Mouse (Mus musculus): Measurements from ENCODE around the gene Tbc1d2b. TPM values are rescaled to one million over a fixed set of nuclear protein-coding genes. Genes with fewer than 3 reads are reported as not detected.

Tbc1d2b gene
- total RNA-seq, 2 experiments from 2014 or later = 44.3 to 47.7 TPM

- DNase-seq (ENCODE audit: low spot score in 2 of 2) = no peak
Observed at GRCm38 (mm10) chr9:90244301-90245151, 26.1 kb downstream of the Tbc1d2b start.

- DNase-seq (ENCODE audit: low spot score in 2 of 2) = no peak
Observed at GRCm38 (mm10) chr9:90242855-90243254, 27.7 kb downstream of the Tbc1d2b start.

- no peak for DNase-seq (ENCODE audit: low spot score in 2 of 2)
Observed at GRCm38 (mm10) chr9:90242291-90242690, 28.3 kb downstream of the Tbc1d2b start.

GRCm38 (mm10) chr9:90241618-90242017, 29.0 kb downstream of the Tbc1d2b start:
- DNase-seq (ENCODE audit: low spot score in 2 of 2) = no peak

DNA sequence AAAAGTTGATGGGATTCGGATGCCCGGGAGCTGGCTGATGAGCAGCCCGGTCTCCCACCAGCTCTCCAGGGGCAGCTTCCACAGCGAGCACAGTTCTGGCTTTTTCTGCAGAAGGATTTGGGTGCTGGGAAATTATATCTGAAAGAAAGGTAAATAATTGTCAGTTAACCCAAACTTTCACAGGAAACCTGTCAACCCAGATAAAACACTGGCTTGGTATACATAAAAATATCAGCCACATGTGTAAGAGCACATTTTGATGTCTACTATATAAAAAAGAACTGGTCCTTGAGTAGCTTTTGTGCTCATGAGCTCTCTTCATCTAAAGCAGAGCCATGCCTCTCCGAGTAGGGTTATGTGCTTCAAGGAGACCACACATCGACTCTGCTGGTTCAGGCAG, 29.6 kb downstream of the Tbc1d2b start:
- no peak for DNase-seq (ENCODE audit: low spot score in 2 of 2)

DNA sequence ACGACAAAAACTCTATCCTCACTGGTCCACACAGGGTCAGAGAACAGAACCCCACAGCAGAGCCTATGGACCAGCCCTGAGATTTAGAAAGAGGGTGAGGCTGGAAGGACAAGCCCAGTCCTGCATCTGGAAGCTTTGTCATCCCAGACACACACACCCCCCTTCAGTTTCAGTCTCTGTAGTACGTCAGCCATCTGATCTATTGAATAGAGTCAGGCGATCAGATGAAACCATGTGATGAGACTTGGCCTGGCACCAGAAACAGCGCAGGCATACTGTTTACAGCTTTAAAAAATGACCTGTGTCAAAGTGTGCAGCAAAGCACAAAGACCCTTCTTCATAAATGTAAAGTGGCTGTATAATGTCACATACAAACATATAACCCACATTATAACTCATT, 30.0 kb downstream of the Tbc1d2b start:
- no peak for DNase-seq (ENCODE audit: low spot score in 2 of 2)

DNA sequence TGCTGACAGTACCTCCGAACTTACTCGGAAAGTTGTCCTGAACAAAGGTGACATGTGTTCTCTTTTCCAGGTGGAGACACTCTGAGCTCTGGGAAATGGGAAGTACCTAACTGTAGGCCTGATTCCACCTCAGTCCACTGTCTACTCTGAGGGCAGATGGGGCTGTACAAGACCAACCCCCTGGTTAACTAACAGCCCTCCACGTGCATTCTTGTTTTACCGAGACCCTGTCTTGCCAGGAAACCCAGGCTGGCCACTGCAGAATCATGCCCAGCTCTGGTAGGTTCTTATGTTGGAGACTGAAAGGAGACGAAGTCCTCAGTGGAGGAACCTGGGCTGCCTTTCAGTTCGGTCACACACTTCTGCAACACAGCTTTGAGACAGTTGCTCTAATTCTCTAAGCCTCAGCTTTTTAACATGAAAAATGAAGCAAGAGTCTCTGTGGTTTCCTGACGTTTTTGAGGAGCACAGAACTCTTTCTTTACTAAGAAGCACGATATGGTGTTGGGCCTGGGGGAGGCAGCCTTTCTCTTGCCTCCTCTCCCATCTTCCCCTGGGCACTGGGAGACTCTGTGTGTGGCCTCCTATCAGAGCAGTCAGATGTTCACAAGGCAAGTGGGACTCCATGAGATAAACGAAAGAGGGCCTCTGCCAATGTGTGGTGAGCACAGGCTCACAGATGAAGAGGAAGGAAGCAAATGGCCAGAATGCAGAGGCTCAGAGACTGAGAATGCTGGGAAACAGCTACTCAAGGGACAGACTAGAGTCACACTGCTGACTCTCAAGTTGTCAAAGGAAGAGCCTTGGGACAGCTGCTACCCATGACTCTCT, 33.2 kb downstream of the Tbc1d2b start:
- no peak for DNase-seq (ENCODE audit: low spot score in 2 of 2)

DNA sequence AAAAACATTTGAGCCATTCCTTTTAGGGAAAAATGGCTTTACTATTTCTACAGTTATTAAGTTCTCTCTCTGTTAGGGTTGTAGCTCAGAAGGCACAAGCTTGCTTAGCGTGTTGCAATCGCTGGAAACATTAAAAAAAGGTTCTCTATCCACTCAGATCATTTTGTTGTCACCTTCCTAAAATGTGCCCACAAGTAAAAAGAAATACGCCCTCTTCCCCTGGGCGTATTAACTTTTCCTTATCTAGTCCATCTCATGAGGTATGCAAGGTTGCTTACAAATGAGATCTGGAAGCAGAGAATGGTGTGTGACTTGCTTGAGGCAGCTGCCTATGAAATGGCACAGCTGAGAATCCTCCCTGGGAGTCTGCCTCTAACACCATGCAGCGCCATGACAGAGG, 33.8 kb downstream of the Tbc1d2b start:
- DNase-seq (ENCODE audit: low spot score in 2 of 2) = no peak

DNA sequence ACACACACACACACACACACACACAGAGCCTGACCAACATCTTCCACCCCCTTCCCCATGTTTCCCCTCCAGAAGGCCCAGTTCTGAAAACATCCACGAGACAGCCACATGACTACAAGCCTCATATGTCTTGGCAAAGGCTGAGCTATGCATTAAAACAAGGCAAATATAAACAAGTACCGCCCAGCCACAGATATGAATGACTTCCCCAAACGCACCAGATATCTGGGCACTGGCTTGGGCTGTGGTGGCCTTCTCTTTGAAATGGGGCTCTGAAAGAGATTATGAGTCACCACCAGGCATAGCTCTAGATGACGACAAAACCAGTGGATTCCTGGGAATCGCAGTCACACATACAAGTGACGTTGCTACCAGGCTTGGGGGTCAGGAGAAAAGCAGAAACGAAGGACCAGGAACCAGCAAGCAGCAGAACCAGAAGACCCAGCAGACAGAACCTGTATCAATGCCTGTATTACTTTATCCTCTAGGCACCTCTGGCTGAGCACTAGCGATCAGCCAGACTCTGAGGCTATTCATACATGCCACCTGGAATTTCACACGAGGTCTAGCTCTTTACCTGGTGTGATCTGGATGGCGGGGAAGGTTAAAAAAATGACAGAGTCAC, 35.2 kb downstream of the Tbc1d2b start:
- no peak for DNase-seq (ENCODE audit: low spot score in 2 of 2)

- DNase-seq (ENCODE audit: low spot score in 2 of 2) = no peak
Observed at GRCm38 (mm10) chr9:90234786-90235185, 35.8 kb downstream of the Tbc1d2b start.

GRCm38 (mm10) chr9:90233906-90234419, 36.6 kb downstream of the Tbc1d2b start:
- no peak for DNase-seq (ENCODE audit: low spot score in 2 of 2)

- no peak for DNase-seq (ENCODE audit: low spot score in 2 of 2)
Observed at GRCm38 (mm10) chr9:90232781-90233690, 37.6 kb downstream of the Tbc1d2b start.

DNA sequence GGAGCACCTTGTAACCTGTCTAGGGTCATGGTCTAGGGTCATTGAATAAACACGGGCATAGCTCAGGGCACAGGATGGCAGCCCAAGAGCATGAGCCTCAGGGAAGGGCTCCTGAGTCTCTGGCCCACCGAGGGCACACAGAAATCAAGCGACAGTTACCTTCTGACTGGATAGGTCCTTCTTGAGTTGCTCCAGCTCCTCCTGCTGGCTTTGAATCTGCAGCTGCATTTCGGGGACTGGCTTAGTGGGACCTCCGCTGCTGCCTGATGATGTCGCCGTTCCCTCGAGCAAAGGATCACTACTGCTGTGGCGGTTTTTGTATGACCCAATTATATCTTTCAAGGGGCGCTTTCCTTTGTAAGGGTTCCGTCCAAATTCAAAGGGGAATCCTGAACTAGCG, 43.4 kb downstream of the Tbc1d2b start:
- no peak for DNase-seq (ENCODE audit: low spot score in 2 of 2)

GRCm38 (mm10) chr9:90226742-90227096, 43.9 kb downstream of the Tbc1d2b start:
- DNase-seq (ENCODE audit: low spot score in 2 of 2) = no peak

- DNase-seq (ENCODE audit: low spot score in 2 of 2) = no peak
Observed at GRCm38 (mm10) chr9:90226081-90226741, 44.4 kb downstream of the Tbc1d2b start.

GRCm38 (mm10) chr9:90222275-90222674, 48.3 kb downstream of the Tbc1d2b start:
- no peak for DNase-seq (ENCODE audit: low spot score in 2 of 2)

GRCm38 (mm10) chr9:90217501-90217900, 53.1 kb downstream of the Tbc1d2b start:
- no peak for DNase-seq (ENCODE audit: low spot score in 2 of 2)

DNA sequence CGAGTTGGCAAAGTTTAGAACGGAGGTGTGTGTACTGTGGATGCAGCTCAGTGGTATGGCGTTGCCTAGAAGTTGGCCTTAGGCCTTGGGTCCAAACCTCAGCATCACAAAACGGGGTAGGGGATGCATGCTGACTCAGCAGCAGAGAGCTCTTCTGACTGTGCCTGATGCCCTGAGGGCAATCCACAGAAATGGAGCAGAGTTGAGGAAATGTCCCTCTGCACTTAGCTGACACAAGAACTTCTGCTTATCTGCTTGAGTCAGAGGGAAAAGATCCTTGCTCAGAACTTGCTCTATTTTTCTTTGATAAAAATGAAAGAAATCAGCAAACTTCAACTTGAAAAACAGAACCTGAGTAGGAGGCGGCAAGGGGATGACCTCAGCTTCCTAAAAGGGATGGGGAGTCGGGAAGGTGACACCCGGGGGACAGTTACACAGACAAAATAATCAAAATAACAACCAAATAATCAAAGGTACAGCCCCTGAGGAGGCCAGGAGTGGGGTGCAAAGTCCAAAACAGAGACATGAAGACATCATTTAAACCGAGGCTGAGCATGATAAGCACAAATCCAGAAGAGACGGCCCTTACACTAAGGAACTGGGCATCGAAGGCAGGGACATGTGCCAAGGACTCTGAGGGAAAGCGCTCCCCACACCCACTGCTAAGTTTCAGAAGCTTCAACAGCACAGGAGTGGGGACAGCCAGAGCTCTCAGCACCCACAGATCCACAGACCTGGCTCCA, 54.2 kb downstream of the Tbc1d2b start:
- no peak for DNase-seq (ENCODE audit: low spot score in 2 of 2)

- DNase-seq (ENCODE audit: low spot score in 2 of 2) = no peak
Observed at GRCm38 (mm10) chr9:90213127-90213526, 57.5 kb downstream of the Tbc1d2b start.
